Mouse (Mus musculus) testis, adult 2 months (tissue): ENCODE results near the gene Coa3.

Experiments used
- CTCF ChIP-seq: fragments of 200-500 bp; IDR thresholded peaks from 2 replicates; pipeline ENCODE4 v1.5.1; 2012; ENCODE audit warnings: low read depth, mild to moderate bottlenecking, inconsistent platforms, low read length, moderate library complexity; ENCODE audit not compliant: control insufficient read depth, insufficient read depth, insufficient replicate concordance
- POLR2A ChIP-seq: fragments of 200-500 bp; IDR thresholded peaks from 2 replicates; pipeline ENCODE4 v1.6.1; 2012; ENCODE audit warnings: low read depth, mild to moderate bottlenecking, inconsistent platforms, low read length, moderate library complexity; ENCODE audit not compliant: control insufficient read depth

- TF ChIP-seq CTCF (no peak), POLR2A (no peak)
Measured at GRCm38 (mm10) chr11:101255826-101256775, 22.8 kb downstream of the Coa3 start.
